Mouse (Mus musculus) forebrain, embryonic 10.5 days (tissue): ENCODE measurements around the gene Ank2. TPM values are rescaled to one million over a fixed set of nuclear protein-coding genes. Genes with fewer than 3 reads are reported as not detected.

ENCODE experiments used
- DNase-seq: peaks from one replicate; pipeline ENCODE4 v3.0.0-alpha.2; 2017; ENCODE audit warnings: low spot score; ENCODE audit errors: extremely low spot score
- H3K27ac ChIP-seq: fragments of 300-500 bp; sonication (generic); 2 replicates; pipeline ENCODE4 v1.5.1; 2016; ENCODE audit warnings: mild to moderate bottlenecking
- H3K27me3 ChIP-seq: fragments of 300-500 bp; sonication (generic); 2 replicates; pipeline ENCODE4 v1.6.1; 2016; ENCODE audit warnings: mild to moderate bottlenecking; ENCODE audit not compliant: poor library complexity, severe bottlenecking
- H3K36me3 ChIP-seq: fragments of 300-500 bp; sonication (generic); replicated peaks from 2 replicates; pipeline ENCODE4 v1.6.1; 2016; ENCODE audit warnings: mild to moderate bottlenecking, moderate library complexity
- H3K4me1 ChIP-seq: fragments of 300-500 bp; sonication (generic); 2 replicates; pipeline ENCODE4 v1.6.1; 2016
- H3K4me3 ChIP-seq: fragments of 300-500 bp; sonication (generic); 2 replicates; pipeline ENCODE4 v1.5.1; 2016; ENCODE audit warnings: mild to moderate bottlenecking, moderate library complexity
- H3K9me3 ChIP-seq: fragments of 300-500 bp; sonication (generic); 2 replicates; pipeline ENCODE4 v1.6.1; 2016; ENCODE audit warnings: mild to moderate bottlenecking, moderate library complexity
- WGBS: fragments of 180-500 bp; shearing (Covaris S2); methylation state at CpG from one replicate; pipeline ENCODE4 v1.1.7; 2016; 5-methylcytosine and 5-hydroxymethylcytosine counted together
- polyA plus RNA-seq: library from polyadenylated mRNA; unstranded; fragments of >200 nt; fragmentation: Nextera tagmentation; extraction: Ambion mirVana; gene quantifications from 2 replicates; pipeline ENCODE4 v1.2.1, GENCODE M21; 2016

The Ank2 gene
- polyA plus RNA-seq: 32.2 and 36.3 TPM in 2 replicates

- peaks cover 16% of the 10 kb centered on the region for H3K4me1 ChIP-seq
- peak within 1 kb of the TSS; percentile 81 for H3K27ac ChIP-seq
- no peaks in the 10 kb centered on the region for H3K36me3 ChIP-seq
- DNase-seq: peak; percentile 60
- peaks cover 42% of the 10 kb centered on the region for H3K27me3 ChIP-seq
- H3K9me3 ChIP-seq: no peaks in the 10 kb centered on the region
- WGBS: under 1% methylated on average over 62 of the region's 62 CpGs
- H3K4me3 ChIP-seq: peak within 1 kb of the TSS; percentile 68
These were observed at the start of gene Ank2 for GRCm38 (mm10) chr3:127498742-127499400. Ank2 (minus strand) TSS chr3:127499350.

- peaks cover 44% of the 10 kb centered on the region for H3K36me3 ChIP-seq
- H3K27me3 ChIP-seq: peaks cover 6% of the 10 kb centered on the region; the same call in 1 of the 2 replicates
- 24% methylated on average over 5 of the region's 5 CpGs for WGBS
- H3K27ac ChIP-seq: no peak overlapping the region
- H3K4me3 ChIP-seq: no peak overlapping the region
- H3K9me3 ChIP-seq: no peaks in the 10 kb centered on the region
- H3K4me1 ChIP-seq: peaks cover 16% of the 10 kb centered on the region
- peak; percentile 44 for DNase-seq
These were observed 48.7 kb upstream of the Ank2 start for GRCm38 (mm10) chr3:127547882-127548281.

GRCm38 (mm10) chr3:127544610-127545121 lies 45.5 kb upstream of the Ank2 start:
- H3K27me3 ChIP-seq: peaks cover 6% of the 10 kb centered on the region; the same call in 1 of the 2 replicates
- H3K9me3 ChIP-seq: no peaks in the 10 kb centered on the region
- DNase-seq: no peak
- WGBS: 25% methylated on average over 5 of the region's 5 CpGs
- H3K4me1 ChIP-seq: 0 out of 2 replicates have a peak, but pooled peaks cover 7% of the 10 kb centered on the region
- H3K4me3 ChIP-seq: no peak overlapping the region
- no peak overlapping the region for H3K27ac ChIP-seq
- peaks cover 73% of the 10 kb centered on the region for H3K36me3 ChIP-seq

GRCm38 (mm10) chr3:127543976-127544375 lies 44.8 kb upstream of the Ank2 start:
- Histone ChIP-seq H3K36me3 (peaks cover 78% of the 10 kb centered on the region), H3K4me1 (0 out of 2 replicates have a peak, but pooled peaks cover 7% of the 10 kb centered on the region), H3K9me3 (no peaks in the 10 kb centered on the region), H3K27ac (no peak overlapping the region), H3K27me3 (peaks cover 6% of the 10 kb centered on the region; the same call in 1 of the 2 replicates), H3K4me3 (no peak overlapping the region)
- WGBS: 79% methylated on average over 4 of the region's 4 CpGs
- no peak for DNase-seq

- DNase-seq: no peak
- H3K27ac ChIP-seq: no peak overlapping the region
- H3K9me3 ChIP-seq: no peaks in the 10 kb centered on the region
- H3K36me3 ChIP-seq: peaks cover 76% of the 10 kb centered on the region
- no peak overlapping the region for H3K4me3 ChIP-seq
- H3K27me3 ChIP-seq: no peaks in the 10 kb centered on the region
- WGBS: 65% methylated on average over 6 of the region's 6 CpGs
- no peaks in the 10 kb centered on the region for H3K4me1 ChIP-seq
These were observed 40.0 kb upstream of the Ank2 start for GRCm38 (mm10) chr3:127539193-127539592.

- 10% methylated on average over 4 of the region's 4 CpGs for WGBS
- no peak for DNase-seq
- H3K27ac ChIP-seq: peak overlapping the region; percentile 35; the same call in 1 of the 2 replicates
- peaks cover 9% of the 10 kb centered on the region for H3K4me1 ChIP-seq
- H3K9me3 ChIP-seq: no peaks in the 10 kb centered on the region
- no peak overlapping the region for H3K4me3 ChIP-seq
- 0 out of 2 replicates have a peak, but pooled peaks cover 2% of the 10 kb centered on the region for H3K36me3 ChIP-seq
- no peaks in the 10 kb centered on the region for H3K27me3 ChIP-seq
These were observed 31.1 kb upstream of the Ank2 start for GRCm38 (mm10) chr3:127530293-127530692.

- WGBS: 79% methylated on average over 4 of the region's 4 CpGs
- H3K9me3 ChIP-seq: no peaks in the 10 kb centered on the region
- no peaks in the 10 kb centered on the region for H3K27me3 ChIP-seq
- no peak overlapping the region for H3K27ac ChIP-seq
- no peak overlapping the region for H3K4me3 ChIP-seq
- no peak for DNase-seq
- 0 out of 2 replicates have a peak, but pooled peaks cover 2% of the 10 kb centered on the region for H3K36me3 ChIP-seq
- H3K4me1 ChIP-seq: peaks cover 9% of the 10 kb centered on the region
These were observed 30.7 kb upstream of the Ank2 start for GRCm38 (mm10) chr3:127529824-127530223.

GRCm38 (mm10) chr3:127529210-127529609 lies 30.1 kb upstream of the Ank2 start:
- no peaks in the 10 kb centered on the region for H3K9me3 ChIP-seq
- H3K4me3 ChIP-seq: no peak overlapping the region
- no peak overlapping the region for H3K27ac ChIP-seq
- peaks cover 9% of the 10 kb centered on the region for H3K4me1 ChIP-seq
- no peaks in the 10 kb centered on the region for H3K36me3 ChIP-seq
- 91% methylated on average over 3 of the region's 3 CpGs for WGBS
- DNase-seq: no peak
- no peaks in the 10 kb centered on the region for H3K27me3 ChIP-seq

GRCm38 (mm10) chr3:127527465-127528034 lies 28.4 kb upstream of the Ank2 start:
- DNase-seq: no peak
- H3K36me3 ChIP-seq: no peaks in the 10 kb centered on the region
- H3K9me3 ChIP-seq: no peaks in the 10 kb centered on the region
- no peak overlapping the region for H3K27ac ChIP-seq
- peaks cover 9% of the 10 kb centered on the region for H3K4me1 ChIP-seq
- H3K4me3 ChIP-seq: no peak overlapping the region
- H3K27me3 ChIP-seq: no peaks in the 10 kb centered on the region
- 76% methylated on average over 5 of the region's 5 CpGs for WGBS

GRCm38 (mm10) chr3:127525188-127525819 lies 26.2 kb upstream of the Ank2 start:
- DNase-seq: no peak
- WGBS: 90% methylated on average over 8 of the region's 8 CpGs

GRCm38 (mm10) chr3:127521156-127521555 lies 22.0 kb upstream of the Ank2 start:
- 84% methylated on average over 10 of the region's 10 CpGs for WGBS
- H3K9me3 ChIP-seq: no peaks in the 10 kb centered on the region
- no peak overlapping the region for H3K27ac ChIP-seq
- H3K27me3 ChIP-seq: no peaks in the 10 kb centered on the region
- no peak for DNase-seq
- peaks cover 4% of the 10 kb centered on the region for H3K4me1 ChIP-seq
- no peak overlapping the region for H3K4me3 ChIP-seq
- no peaks in the 10 kb centered on the region for H3K36me3 ChIP-seq

More at GRCm38 (mm10) chr3:127525188-127525819, 26.2 kb upstream of the Ank2 start:
- no peaks in the 10 kb centered on the region for H3K9me3 ChIP-seq
- no peaks in the 10 kb centered on the region for H3K36me3 ChIP-seq
- peaks cover 6% of the 10 kb centered on the region for H3K4me1 ChIP-seq
- no peak overlapping the region for H3K27ac ChIP-seq
- H3K27me3 ChIP-seq: no peaks in the 10 kb centered on the region
- H3K4me3 ChIP-seq: no peak overlapping the region

- Histone ChIP-seq H3K4me1 (peaks cover 9% of the 10 kb centered on the region), H3K9me3 (no peaks in the 10 kb centered on the region), H3K27me3 (no peaks in the 10 kb centered on the region), H3K36me3 (no peaks in the 10 kb centered on the region), H3K27ac (no peak overlapping the region), H3K4me3 (no peak overlapping the region)
- DNase-seq: no peak
- WGBS: 84% methylated on average over 6 of the region's 6 CpGs
These were observed 21.1 kb upstream of the Ank2 start for GRCm38 (mm10) chr3:127520300-127520699.

- Histone ChIP-seq H3K27me3 (no peaks in the 10 kb centered on the region), H3K9me3 (no peaks in the 10 kb centered on the region), H3K4me3 (no peak overlapping the region), H3K36me3 (no peaks in the 10 kb centered on the region), H3K4me1 (peaks cover 13% of the 10 kb centered on the region), H3K27ac (no peak overlapping the region)
- no peak for DNase-seq
- 90% methylated on average over 1 of the region's 1 CpGs for WGBS
These were observed 16.1 kb upstream of the Ank2 start for GRCm38 (mm10) chr3:127515251-127515650.
